Mouse (Mus musculus) embryonic facial prominence, embryonic 12.5 days (tissue): Measurements from ENCODE around the gene Pwwp2a. TPM values are rescaled to one million over a fixed set of nuclear protein-coding genes. Genes with fewer than 3 reads are reported as not detected.

Experiments
- ATAC-seq: fragments of 200-750 bp; cut with Nextera tagmentation; 2 replicates; pipeline ENCODE4 v1.8.0; 2017; ENCODE audit not compliant: insufficient number of reproducible peaks, insufficient read depth, low FRiP score, low TSS enrichment
- H3K27ac ChIP-seq: fragments of 300-500 bp; sonication (generic); 2 replicates; pipeline ENCODE4 v1.5.1; 2016; ENCODE audit warnings: mild to moderate bottlenecking
- H3K27me3 ChIP-seq: fragments of 300-500 bp; sonication (generic); 2 replicates; pipeline ENCODE4 v1.6.1; 2016; ENCODE audit warnings: mild to moderate bottlenecking, moderate library complexity
- H3K36me3 ChIP-seq: fragments of 300-500 bp; sonication (generic); 2 replicates; pipeline ENCODE4 v1.6.1; 2016; ENCODE audit warnings: mild to moderate bottlenecking
- H3K4me1 ChIP-seq: fragments of 300-500 bp; sonication (generic); 2 replicates; pipeline ENCODE4 v1.6.1; 2016
- H3K4me2 ChIP-seq: fragments of 300-500 bp; sonication (generic); replicated peaks from 2 replicates; pipeline ENCODE4 v1.6.1; 2016; ENCODE audit warnings: mild to moderate bottlenecking, moderate library complexity
- H3K4me3 ChIP-seq: fragments of 300-500 bp; sonication (generic); 2 replicates; pipeline ENCODE4 v1.5.1; 2016; ENCODE audit warnings: mild to moderate bottlenecking
- H3K9ac ChIP-seq: fragments of 300-500 bp; sonication (generic); 2 replicates; pipeline ENCODE4 v1.6.1; 2016; ENCODE audit warnings: mild to moderate bottlenecking, moderate library complexity
- H3K9me3 ChIP-seq: fragments of 300-500 bp; sonication (generic); 2 replicates; pipeline ENCODE4 v1.6.1; 2016; ENCODE audit warnings: mild to moderate bottlenecking, moderate library complexity
- WGBS: fragments of 180-500 bp; shearing (Covaris S2); methylation state at CpG from one replicate; pipeline ENCODE4 v1.1.7; 2016; 5-methylcytosine and 5-hydroxymethylcytosine counted together
- polyA plus RNA-seq: library from polyadenylated mRNA; unstranded; fragments of >200 nt; fragmentation: Nextera tagmentation; extraction: Ambion mirVana; gene quantifications from 2 replicates; pipeline ENCODE4 v1.2.1, GENCODE M21; 2016

Pwwp2a gene
- 43.0 and 45.7 TPM in 2 replicates for polyA plus RNA-seq

DNA sequence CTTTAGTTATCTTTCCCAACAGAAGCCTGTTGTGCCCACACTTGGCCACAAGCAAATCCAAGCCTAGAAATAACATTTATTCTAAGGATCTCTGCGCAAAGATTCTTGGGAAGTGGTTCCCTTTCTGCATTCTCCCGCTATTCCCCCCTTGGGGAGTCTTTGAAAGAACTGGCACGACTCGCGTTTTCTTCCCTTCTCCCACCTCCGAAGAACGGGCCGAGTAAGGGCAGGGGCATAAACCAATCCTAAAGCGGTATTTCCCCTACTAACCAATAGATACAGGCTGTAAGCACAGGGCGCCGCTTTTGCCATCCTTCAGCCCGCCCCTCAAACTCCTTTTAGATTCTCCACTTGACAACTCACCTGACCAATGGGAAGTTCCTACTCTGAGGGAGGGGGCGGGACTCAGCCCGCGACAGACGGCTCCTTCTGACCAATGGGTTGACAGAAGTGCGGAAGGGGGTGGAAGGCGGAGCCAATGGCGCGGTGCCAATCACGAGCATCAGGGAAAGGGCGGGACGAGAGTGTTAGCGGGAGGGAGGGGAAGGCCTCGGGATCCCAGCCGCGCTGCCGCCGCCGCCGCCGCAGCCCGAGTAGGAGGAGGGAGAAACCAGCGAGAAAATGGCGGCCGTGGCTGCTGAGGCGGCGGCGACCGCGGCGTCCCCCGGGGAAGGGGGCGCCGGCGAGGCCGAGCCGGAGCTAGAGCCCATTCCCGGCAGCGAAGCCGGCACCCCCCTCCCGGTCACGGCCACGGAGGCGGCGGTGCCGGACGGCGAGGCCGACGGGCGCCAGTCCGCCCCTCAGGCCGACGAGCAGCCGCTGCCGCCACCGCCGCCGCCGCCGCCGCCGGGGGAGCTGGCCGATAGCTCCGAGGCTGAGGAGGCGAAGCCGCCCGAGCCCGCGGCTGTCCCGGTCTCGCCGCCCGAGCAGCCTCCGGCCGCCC, at the start of gene Pwwp2a:
Gene Pwwp2a, plus strand, starts transcription at position 527 of the 943 bp plus-strand sequence.
- Histone ChIP-seq H3K9ac (peak within 1 kb of the TSS; percentile 96), H3K4me2 (peak within 1 kb of the TSS; percentile 77), H3K9me3 (no peaks in the 10 kb centered on the region), H3K4me3 (peak within 1 kb of the TSS; percentile 93), H3K27ac (peak within 1 kb of the TSS; percentile 94), H3K27me3 (no peaks in the 10 kb centered on the region), H3K4me1 (peaks cover 9% of the 10 kb centered on the region), H3K36me3 (no peaks in the 10 kb centered on the region)
- under 1% methylated on average over 80 of the region's 87 CpGs for WGBS
- peak; percentile 99 for ATAC-seq

GRCm38 (mm10) chr11:43632566-43632965, 49.2 kb upstream of the Pwwp2a start:
- 48% methylated on average over 4 of the region's 4 CpGs for WGBS
- no peak overlapping the region for H3K9ac ChIP-seq
- no peaks in the 10 kb centered on the region for H3K36me3 ChIP-seq
- no peak overlapping the region for H3K27ac ChIP-seq
- no peaks in the 10 kb centered on the region for H3K27me3 ChIP-seq
- H3K4me3 ChIP-seq, result no peak overlapping the region
- no peak overlapping the region for H3K4me2 ChIP-seq
- H3K9me3 ChIP-seq, result no peaks in the 10 kb centered on the region
- H3K4me1 ChIP-seq, result peaks cover 9% of the 10 kb centered on the region
- ATAC-seq, result no peak

DNA sequence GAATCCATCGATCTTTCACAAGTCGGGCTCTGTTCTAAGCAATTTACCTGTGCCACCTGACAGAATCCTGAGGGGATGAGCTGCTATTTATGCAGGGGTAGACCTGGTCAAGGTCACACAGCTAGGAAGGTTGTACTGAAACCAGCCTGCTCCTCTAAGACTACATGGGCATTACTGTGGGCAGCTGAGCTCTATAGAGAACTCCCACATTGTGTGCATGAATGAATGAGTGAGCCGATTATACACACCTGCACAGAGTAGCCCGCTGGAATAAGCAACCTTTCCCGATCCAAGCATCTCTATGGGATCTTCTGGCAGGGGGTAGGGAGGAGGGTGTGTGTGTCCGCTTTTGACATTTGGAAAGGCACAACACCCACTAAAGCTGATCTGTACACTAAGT, 48.6 kb upstream of the Pwwp2a start:
- 0 out of 2 replicates have a peak overlapping the region, but pooled peaks have one; percentile 14 for H3K27ac ChIP-seq
- no peak for ATAC-seq
- H3K4me3 ChIP-seq, result no peak overlapping the region
- H3K4me1 ChIP-seq, result peaks cover 9% of the 10 kb centered on the region
- H3K9ac ChIP-seq, result no peak overlapping the region
- 73% methylated on average over 6 of the region's 6 CpGs for WGBS
- H3K27me3 ChIP-seq, result no peaks in the 10 kb centered on the region
- no peaks in the 10 kb centered on the region for H3K9me3 ChIP-seq
- H3K4me2 ChIP-seq, result no peak overlapping the region
- no peaks in the 10 kb centered on the region for H3K36me3 ChIP-seq

DNA sequence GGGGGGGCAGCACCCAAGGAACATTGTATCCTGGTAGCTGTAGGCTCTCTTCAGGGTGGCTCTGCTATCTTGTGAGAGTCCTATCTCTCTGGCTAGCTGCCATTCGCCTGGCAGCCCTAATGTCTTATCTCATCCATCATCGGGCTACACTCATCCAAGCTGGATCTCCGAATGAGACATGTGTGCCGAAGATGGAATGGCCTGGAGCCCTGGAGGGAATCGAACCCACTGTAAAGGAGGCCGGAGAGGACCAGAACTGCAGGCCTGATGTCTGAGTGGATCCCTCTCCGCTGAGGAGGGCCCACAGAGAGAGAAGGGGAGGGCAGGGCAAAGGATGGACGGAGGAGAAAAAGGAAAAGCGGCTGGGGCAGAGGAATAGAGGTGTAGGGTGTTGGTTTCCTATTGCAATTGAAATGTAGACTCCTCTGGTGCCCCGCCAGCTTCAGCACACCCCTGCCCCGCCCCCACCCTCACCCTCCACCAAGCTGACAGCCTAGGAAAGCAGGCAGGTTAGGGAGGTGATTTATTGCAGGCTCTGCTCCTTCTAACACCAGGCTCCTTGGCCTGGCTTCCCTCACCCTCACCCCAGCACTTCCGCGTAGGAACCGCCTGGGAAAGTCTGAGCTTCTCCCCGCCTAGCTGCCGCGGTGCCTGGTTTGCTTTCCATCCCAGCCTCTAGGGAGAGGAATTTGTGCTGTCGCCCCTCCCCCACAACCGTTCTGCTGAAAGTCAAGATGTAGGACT, 48.0 kb upstream of the Pwwp2a start:
- Histone ChIP-seq H3K27ac (peak overlapping the region; percentile 14; the same call in 1 of the 2 replicates), H3K36me3 (no peaks in the 10 kb centered on the region), H3K9me3 (no peaks in the 10 kb centered on the region), H3K4me1 (peaks cover 9% of the 10 kb centered on the region), H3K27me3 (no peaks in the 10 kb centered on the region), H3K9ac (no peak overlapping the region), H3K4me3 (no peak overlapping the region), H3K4me2 (peak overlapping the region; percentile 31)
- ATAC-seq, result peak; percentile 49; the same call in 1 of the 2 replicates
- 20% methylated on average over 19 of the region's 19 CpGs for WGBS

- Histone ChIP-seq H3K9me3 (no peaks in the 10 kb centered on the region), H3K27ac (no peak overlapping the region), H3K4me3 (no peak overlapping the region), H3K36me3 (no peaks in the 10 kb centered on the region), H3K9ac (no peak overlapping the region), H3K4me2 (no peak overlapping the region), H3K4me1 (peaks cover 9% of the 10 kb centered on the region), H3K27me3 (no peaks in the 10 kb centered on the region)
- ATAC-seq, result no peak
- WGBS, result 80% methylated on average over 4 of the region's 4 CpGs
These were observed 45.0 kb upstream of the Pwwp2a start for GRCm38 (mm10) chr11:43636761-43637160.

DNA sequence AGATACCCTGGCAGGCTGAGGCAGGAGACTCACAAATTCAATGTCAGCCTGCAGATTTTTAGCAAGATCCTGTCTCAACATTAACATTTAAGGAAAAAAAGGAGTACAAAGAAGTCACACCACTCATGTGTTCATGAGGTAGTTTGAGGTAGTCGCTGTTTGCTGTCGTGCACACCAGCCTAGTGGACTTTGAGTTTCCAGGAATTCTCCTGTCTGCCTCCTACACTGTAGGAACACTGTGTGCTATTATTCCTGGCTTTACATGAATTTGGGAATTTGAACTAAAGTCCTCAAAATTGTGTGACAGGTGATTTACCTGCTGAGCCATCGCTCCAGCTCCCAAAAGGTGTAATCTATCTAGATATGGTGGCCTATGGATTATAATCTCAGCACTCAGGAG, 43.3 kb upstream of the Pwwp2a start:
- Histone ChIP-seq H3K36me3 (no peaks in the 10 kb centered on the region), H3K27me3 (no peaks in the 10 kb centered on the region), H3K4me2 (no peak overlapping the region), H3K9ac (no peak overlapping the region), H3K4me1 (peaks cover 15% of the 10 kb centered on the region), H3K9me3 (no peaks in the 10 kb centered on the region), H3K27ac (no peak overlapping the region), H3K4me3 (no peak overlapping the region)
- WGBS, result 94% methylated on average over 3 of the region's 3 CpGs
- ATAC-seq, result no peak

GRCm38 (mm10) chr11:43643180-43643591, 38.6 kb upstream of the Pwwp2a start:
- Histone ChIP-seq H3K4me1 (peaks cover 11% of the 10 kb centered on the region), H3K4me2 (no peak overlapping the region), H3K4me3 (no peak overlapping the region), H3K27me3 (no peaks in the 10 kb centered on the region), H3K27ac (no peak overlapping the region; the same call in 1 of the 2 replicates), H3K36me3 (no peaks in the 10 kb centered on the region), H3K9me3 (no peaks in the 10 kb centered on the region), H3K9ac (no peak overlapping the region)
- peak; percentile 84 for ATAC-seq
- WGBS, result 28% methylated on average over 2 of the region's 2 CpGs

GRCm38 (mm10) chr11:43645286-43645685, 36.5 kb upstream of the Pwwp2a start:
- H3K4me1 ChIP-seq, result peaks cover 11% of the 10 kb centered on the region

DNA sequence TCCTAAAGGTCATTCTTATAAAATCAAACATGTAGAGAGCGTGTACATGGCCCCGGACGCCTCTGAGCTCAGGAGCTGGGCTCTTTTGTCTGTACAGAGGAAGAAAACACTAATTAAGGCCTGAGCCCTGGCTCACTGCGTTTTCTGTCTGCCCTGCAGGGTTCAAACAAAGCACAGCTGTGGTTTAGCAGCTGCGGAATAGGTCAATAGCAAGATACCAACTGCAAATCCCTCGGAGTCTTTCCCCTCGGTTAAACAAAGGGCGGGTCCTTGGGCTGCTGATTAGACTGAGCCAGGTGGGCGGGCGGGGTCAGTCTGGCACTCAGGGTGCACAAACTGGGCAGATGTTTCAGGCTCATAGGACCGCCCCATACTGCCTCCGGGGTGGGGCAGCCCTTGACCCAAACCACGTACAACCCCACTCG, 28.7 kb upstream of the Pwwp2a start:
- H3K36me3 ChIP-seq, result no peaks in the 10 kb centered on the region
- H3K27me3 ChIP-seq, result no peaks in the 10 kb centered on the region
- peak; percentile 71; the same call in 1 of the 2 replicates for ATAC-seq
- H3K4me2 ChIP-seq, result no peak overlapping the region
- H3K4me1 ChIP-seq, result 0 out of 2 replicates have a peak, but pooled peaks cover 3% of the 10 kb centered on the region
- H3K4me3 ChIP-seq, result no peak overlapping the region
- 34% methylated on average over 14 of the region's 14 CpGs for WGBS
- H3K27ac ChIP-seq, result no peak overlapping the region
- no peak overlapping the region for H3K9ac ChIP-seq
- H3K9me3 ChIP-seq, result no peaks in the 10 kb centered on the region

More at GRCm38 (mm10) chr11:43645286-43645685, 36.5 kb upstream of the Pwwp2a start:
- no peaks in the 10 kb centered on the region for H3K9me3 ChIP-seq
- H3K27me3 ChIP-seq, result no peaks in the 10 kb centered on the region
- H3K4me2 ChIP-seq, result no peak overlapping the region
- ATAC-seq, result no peak
- no peak overlapping the region for H3K27ac ChIP-seq
- no peak overlapping the region for H3K4me3 ChIP-seq
- 89% methylated on average over 3 of the region's 3 CpGs for WGBS
- H3K36me3 ChIP-seq, result no peaks in the 10 kb centered on the region
- no peak overlapping the region for H3K9ac ChIP-seq

- ATAC-seq, result no peak
- H3K27ac ChIP-seq, result no peak overlapping the region
- no peaks in the 10 kb centered on the region for H3K36me3 ChIP-seq
- H3K4me3 ChIP-seq, result no peak overlapping the region
- WGBS, result 69% methylated on average over 10 of the region's 10 CpGs
- no peaks in the 10 kb centered on the region for H3K27me3 ChIP-seq
- no peaks in the 10 kb centered on the region for H3K9me3 ChIP-seq
- H3K4me2 ChIP-seq, result no peak overlapping the region
- no peak overlapping the region for H3K9ac ChIP-seq
- H3K4me1 ChIP-seq, result 0 out of 2 replicates have a peak, but pooled peaks cover 3% of the 10 kb centered on the region
These were observed 25.3 kb upstream of the Pwwp2a start for GRCm38 (mm10) chr11:43656464-43656863.

DNA sequence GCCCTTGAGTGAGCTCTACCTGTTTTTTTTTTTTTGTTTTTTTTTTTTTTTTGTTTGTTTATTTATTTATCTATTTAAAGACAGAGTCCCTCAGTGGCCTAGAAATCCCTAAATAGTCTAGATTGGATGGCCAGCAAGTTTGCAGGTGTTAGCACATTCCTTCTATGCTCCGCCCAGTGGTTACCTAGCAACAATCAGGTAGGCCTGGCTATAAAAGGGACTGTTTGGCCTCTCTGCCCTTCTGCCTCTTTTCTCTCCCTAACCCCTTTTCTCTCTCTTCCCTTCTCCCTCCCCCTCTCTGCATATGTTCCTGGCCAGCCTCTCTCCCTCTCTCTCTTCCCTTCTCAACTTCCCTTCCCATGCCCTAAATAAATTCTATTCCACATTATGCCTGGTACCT, 23.8 kb upstream of the Pwwp2a start:
- 89% methylated on average over 1 of the region's 1 CpGs for WGBS
- 0 out of 2 replicates have a peak, but pooled peaks cover 2% of the 10 kb centered on the region for H3K4me1 ChIP-seq
- H3K9ac ChIP-seq, result no peak overlapping the region
- H3K9me3 ChIP-seq, result no peaks in the 10 kb centered on the region
- H3K27ac ChIP-seq, result no peak overlapping the region
- H3K4me2 ChIP-seq, result no peak overlapping the region
- H3K27me3 ChIP-seq, result no peaks in the 10 kb centered on the region
- no peak overlapping the region for H3K4me3 ChIP-seq
- no peaks in the 10 kb centered on the region for H3K36me3 ChIP-seq
- ATAC-seq, result no peak
